Mouse (Mus musculus) hematopoietic stem cell, adult 5-6 weeks (primary cell): ENCODE measurements around the gene Ly6f. TPM values are rescaled to one million over a fixed set of nuclear protein-coding genes. Genes with fewer than 3 reads are reported as not detected.
"Not testable (repeated sequence)": the region's sequence is repeated elsewhere in the genome, so short reads cannot be mapped to it uniquely, and the experiment has no call there.

Experiments used
- ATAC-seq, 2 experiments: fragments of 125-278 bp in 1 of 2; replicated peaks in 1 of 2; 2 replicates each; pipeline ENCODE4 v1.8.0; 2016 to 2017; ENCODE audit warnings: inconsistent platforms in 2 of 2, mild to moderate bottlenecking in 2 of 2, moderate number of reproducible peaks in 2 of 2, low read depth in 1 of 2, moderate TSS enrichment in 1 of 2; ENCODE audit not compliant: low FRiP score in 2 of 2, poor library complexity in 2 of 2, severe bottlenecking in 2 of 2, insufficient read depth in 1 of 2, low TSS enrichment in 1 of 2
- total RNA-seq: library from RNA; stranded (forward); fragments of 172-1452, 232-1000 nt; gene quantifications from 2 replicates; pipeline ENCODE4 v1.2.3, GENCODE M21; 2017

Gene Ly6f
- not detected in 2 replicates for total RNA-seq

DNA sequence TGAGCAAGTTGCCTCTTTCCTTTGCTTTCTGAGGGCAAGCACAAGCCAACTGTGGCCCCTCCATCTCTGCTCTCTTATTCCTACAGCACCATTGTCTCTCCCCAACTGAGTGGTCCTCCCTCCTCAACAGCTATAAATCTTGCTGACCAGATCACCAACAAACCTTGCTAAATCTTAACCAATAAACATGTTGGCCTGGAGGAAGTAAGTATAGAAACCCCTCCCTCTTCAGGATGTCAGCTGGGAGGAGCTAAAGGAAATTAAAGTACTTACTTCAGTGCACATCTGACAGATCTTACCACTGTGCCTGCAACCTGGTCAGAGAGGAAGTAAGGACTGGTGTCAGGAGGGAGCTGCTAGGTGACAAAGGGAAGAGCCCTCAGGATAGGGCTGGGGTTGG, at the start of gene Ly6f:
Gene Ly6f, plus strand, starts transcription at position 301 of the 400 bp plus-strand sequence.
- no peak for ATAC-seq

GRCm38 (mm10) chr15:75221942-75222341, 46.3 kb upstream of the Ly6f start:
- ATAC-seq: no peak

DNA sequence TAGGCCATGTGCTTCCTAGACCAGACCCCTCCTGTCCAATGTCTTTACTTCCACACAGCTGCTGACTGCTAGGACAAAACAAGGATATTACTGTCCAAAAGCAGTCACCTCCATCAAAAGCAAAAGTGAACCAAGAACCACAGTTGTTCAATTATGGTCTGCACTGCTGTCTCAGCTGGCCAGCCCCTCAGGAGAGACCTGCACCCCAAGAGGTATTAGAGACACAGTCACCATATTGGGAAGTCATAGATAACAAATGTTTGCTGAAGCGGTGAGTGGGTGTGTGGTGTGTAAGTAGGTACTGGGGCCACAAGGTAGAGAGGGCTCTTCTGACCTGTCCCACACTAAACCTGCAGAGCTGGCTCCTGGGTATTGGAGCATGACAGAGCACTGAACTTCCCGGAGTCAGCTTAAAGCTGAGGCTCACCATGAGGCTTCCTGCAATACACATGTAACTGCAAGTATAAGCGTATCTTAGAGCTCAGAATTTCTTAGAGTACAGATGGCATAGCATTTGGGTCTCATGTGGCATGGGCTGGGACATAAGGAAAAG, 30.4 kb upstream of the Ly6f start:
- no peak for ATAC-seq

- ATAC-seq: no peak
Observed at GRCm38 (mm10) chr15:75240558-75240957, 27.7 kb upstream of the Ly6f start.

GRCm38 (mm10) chr15:75242756-75243640, 25.2 kb upstream of the Ly6f start:
- ATAC-seq: no peak

DNA sequence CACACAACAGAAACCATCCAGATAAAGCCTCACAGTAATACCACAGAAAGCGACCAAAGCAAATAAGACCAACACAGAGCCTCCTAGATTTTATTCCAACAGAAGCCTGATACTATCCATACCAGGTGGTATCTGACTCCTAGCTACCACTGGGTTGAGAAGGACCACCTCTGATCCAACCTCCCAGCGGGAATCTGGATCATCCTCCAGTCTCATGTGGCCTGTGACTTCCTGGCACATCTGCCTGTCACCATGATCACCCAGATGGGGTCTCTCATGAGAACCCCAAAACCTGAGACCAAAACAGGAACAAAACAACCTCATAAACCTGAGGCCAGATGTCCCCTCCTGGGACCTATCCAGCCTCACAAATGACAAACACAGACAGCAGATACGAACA, 13.6 kb upstream of the Ly6f start:
- ATAC-seq: no peak

GRCm38 (mm10) chr15:75265863-75266262, 2.4 kb upstream of the Ly6f start:
- no peak for ATAC-seq

DNA sequence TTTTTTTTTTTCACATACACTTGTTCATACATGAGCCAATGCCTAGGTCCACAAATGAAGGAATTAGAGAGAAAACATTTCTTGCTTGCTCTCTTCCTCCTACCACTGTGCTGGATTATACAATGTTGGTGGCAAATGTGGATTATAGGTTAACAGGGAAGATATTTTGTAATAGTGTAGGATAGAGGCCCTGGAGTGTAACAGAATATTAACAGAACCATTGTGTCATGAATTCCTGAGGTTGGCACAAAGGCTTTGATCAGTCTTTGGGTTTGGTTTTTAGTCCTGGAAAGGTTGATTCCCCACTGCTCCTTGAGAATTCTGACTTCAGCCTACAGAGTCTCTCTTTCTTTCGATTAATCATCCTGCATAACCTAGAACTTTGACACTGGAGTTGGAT, 1.6 kb upstream of the Ly6f start:
- no peak for ATAC-seq

GRCm38 (mm10) chr15:75268916-75269829, 952 bp downstream of the Ly6f start:
- no peak for ATAC-seq

GRCm38 (mm10) chr15:75270169-75270568, 1.9 kb downstream of the Ly6f start:
- ATAC-seq: no peak

GRCm38 (mm10) chr15:75270691-75271362, 2.6 kb downstream of the Ly6f start:
- ATAC-seq: no peak

DNA sequence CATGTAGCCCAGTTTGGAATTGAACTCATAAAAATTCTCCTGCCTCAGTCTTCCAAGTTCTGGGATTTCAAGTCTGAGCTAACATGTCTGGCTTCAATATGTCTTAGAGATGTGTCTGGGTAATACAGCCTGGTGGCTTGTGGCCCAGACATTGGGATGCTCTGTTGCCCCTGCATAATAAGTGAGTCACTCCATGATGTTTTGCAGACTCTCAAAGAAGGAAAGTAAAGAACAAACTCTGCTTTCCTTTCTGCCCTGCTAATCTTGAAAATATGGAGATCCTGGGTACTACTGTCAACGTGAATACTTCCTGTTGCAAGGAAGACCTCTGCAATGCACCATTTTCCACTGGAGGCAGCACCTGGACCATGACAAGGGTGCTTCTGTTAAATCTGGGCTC, 3.2 kb downstream of the Ly6f start:
- no peak for ATAC-seq

GRCm38 (mm10) chr15:75271891-75272290, 3.7 kb downstream of the Ly6f start:
- no peak for ATAC-seq

- not testable (repeated sequence) for ATAC-seq
Observed at GRCm38 (mm10) chr15:75281991-75282390, 13.8 kb downstream of the Ly6f start.

GRCm38 (mm10) chr15:75286512-75286911, 18.3 kb downstream of the Ly6f start:
- not testable (repeated sequence) for ATAC-seq

DNA sequence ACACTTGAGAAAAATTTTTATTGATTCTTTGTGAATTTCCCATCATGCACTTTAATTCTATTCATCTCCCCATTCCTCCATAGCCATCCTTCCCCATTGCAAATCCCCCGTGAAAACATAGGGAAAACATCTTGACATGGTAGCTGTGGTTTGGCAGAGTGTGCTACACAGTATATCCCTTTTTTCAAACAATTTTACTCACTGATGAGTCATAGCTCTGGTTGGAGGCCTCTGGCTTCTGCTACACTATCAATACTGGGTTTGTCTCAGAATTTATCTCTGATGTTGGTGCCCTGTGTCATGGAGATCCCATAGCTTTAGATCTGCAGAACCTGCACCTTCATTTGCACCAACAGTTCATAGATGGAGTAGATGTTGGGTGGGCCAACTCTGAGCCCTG, 24.2 kb downstream of the Ly6f start:
- ATAC-seq: no peak

DNA sequence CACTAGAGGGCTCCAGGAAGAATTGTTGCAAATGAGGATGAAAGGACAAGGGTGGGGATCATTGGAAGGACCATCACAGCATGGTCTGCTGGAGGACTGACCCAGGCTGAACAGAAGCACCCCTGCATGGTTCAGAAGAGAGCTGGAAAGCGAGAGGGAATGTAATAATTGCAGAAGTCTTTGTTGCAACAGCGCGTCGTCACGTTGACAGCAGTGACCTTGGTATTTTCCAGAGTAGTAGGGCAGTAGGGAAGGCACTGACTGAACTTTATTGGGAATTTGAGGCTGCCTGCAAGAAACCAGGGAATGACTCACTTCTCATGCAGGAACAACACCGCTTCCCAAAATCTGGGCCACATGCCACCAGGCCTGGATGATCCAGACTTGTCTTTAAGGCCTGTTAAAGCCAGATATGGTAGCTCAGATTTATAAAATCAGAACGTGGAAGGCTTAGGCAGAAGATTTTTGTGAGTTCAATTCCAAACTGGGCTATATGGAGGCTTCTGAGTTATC, 25.7 kb downstream of the Ly6f start:
- ATAC-seq: no peak
